Mouse (Mus musculus): Measurements from ENCODE around the gene Gm30302. TPM values are rescaled to one million over a fixed set of nuclear protein-coding genes. Genes with fewer than 3 reads are reported as not detected.
"Not testable (repeated sequence)": the region's sequence is repeated elsewhere in the genome, so short reads cannot be mapped to it uniquely, and the experiment has no call there.

Gene Gm30302
- polyA plus RNA-seq, 1 experiment from 2014 or later: not detected

DNA sequence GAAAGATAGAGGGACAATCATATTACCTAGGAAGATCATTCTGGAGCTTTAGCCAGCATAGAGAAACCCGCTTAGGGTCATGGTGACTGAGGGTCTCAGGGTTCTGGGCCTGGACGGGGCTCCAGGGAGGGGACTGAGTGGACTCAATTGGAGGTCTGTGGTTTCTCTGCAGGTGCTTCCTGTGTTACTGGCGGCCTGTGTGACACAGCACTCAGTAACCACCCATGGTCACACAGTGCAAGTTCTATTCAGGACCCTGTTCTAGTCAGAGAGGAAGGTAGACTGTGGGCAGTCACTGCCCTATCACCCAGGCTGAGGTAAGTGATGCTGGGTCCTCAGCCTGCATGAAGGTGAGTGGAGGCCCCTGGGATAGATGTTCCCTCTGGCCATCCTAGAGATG, 14.9 kb downstream of the Gm30302 start:
- Histone ChIP-seq H3K4me3 (replicated peaks) (no peak overlapping the region), H3K36me3 (no peaks in the 10 kb centered on the region), H3K4me1 (replicated peaks) (peaks cover 4% of the 10 kb centered on the region; the same call in 1 of the 2 replicates), H3K27ac (no peak overlapping the region), H3K9me3 (replicated peaks) (no peaks in the 10 kb centered on the region), H3K4me2 (no peak overlapping the region), H3K27me3 (no peaks in the 10 kb centered on the region), H3K9ac (no peak overlapping the region)
- no peak for ATAC-seq (ENCODE audit: low read depth)
- WGBS (ENCODE audit: insufficient replicate concordance): 30% methylated on average over 3 of the region's 3 CpGs
- DNase-seq: no peak

GRCm38 (mm10) chr13:49771536-49771935, 27.3 kb downstream of the Gm30302 start:
- H3K27me3 ChIP-seq; H3K9me3 ChIP-seq (replicated peaks); H3K4me3 ChIP-seq (replicated peaks); H3K4me2 ChIP-seq; H3K36me3 ChIP-seq; H3K9ac ChIP-seq; ATAC-seq (ENCODE audit: low read depth); H3K27ac ChIP-seq; DNase-seq: not testable (repeated sequence)
- H3K4me1 ChIP-seq (replicated peaks): peaks cover 23% of the 10 kb centered on the region

GRCm38 (mm10) chr13:49769111-49769510, 29.7 kb downstream of the Gm30302 start:
- H3K9me3 ChIP-seq (replicated peaks): no peaks in the 10 kb centered on the region
- no peak overlapping the region for H3K27ac ChIP-seq
- no peak overlapping the region for H3K9ac ChIP-seq
- DNase-seq: no peak
- H3K36me3 ChIP-seq: no peaks in the 10 kb centered on the region
- H3K4me3 ChIP-seq (replicated peaks): no peak overlapping the region
- WGBS (ENCODE audit: insufficient replicate concordance): 69% methylated on average over 16 of the region's 16 CpGs
- peaks cover 25% of the 10 kb centered on the region for H3K4me1 ChIP-seq (replicated peaks)
- no peak overlapping the region for H3K4me2 ChIP-seq
- no peaks in the 10 kb centered on the region for H3K27me3 ChIP-seq
- ATAC-seq (ENCODE audit: low read depth): no peak

- Histone ChIP-seq H3K27ac (no peak overlapping the region), H3K4me2 (0 out of 2 replicates have a peak overlapping the region, but pooled peaks have one; percentile 6), H3K27me3 (no peaks in the 10 kb centered on the region), H3K4me1 (replicated peaks) (peaks cover 25% of the 10 kb centered on the region), H3K36me3 (no peaks in the 10 kb centered on the region), H3K9ac (no peak overlapping the region), H3K9me3 (replicated peaks) (no peaks in the 10 kb centered on the region), H3K4me3 (replicated peaks) (no peak overlapping the region)
- 0% methylated on average over 2 of the region's 2 CpGs for WGBS (ENCODE audit: insufficient replicate concordance)
- DNase-seq (no peak), ATAC-seq (ENCODE audit: low read depth) (peak; percentile 74)
Measured at GRCm38 (mm10) chr13:49768048-49768447, 30.8 kb downstream of the Gm30302 start.

DNA sequence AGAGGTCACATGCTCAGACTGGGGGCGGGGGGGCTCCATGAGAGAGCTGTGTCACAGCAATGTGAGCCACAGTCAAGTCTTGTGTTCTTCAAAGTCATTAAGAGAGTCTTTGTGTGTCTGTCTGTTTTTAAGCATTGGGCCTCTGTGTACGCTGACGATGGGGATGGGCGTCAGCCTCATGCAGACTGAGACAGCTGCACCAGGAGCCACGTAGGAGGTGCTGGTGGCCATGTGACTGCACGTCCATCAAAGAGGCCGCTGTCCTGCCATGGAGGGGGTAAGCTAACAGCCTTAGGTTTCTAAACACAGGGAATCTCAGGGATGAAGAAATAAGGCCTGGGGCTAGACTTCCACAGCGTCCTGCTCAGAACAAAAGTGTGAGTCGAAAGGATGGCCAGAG, 32.5 kb downstream of the Gm30302 start:
- H3K36me3 ChIP-seq: no peaks in the 10 kb centered on the region
- no peak for DNase-seq
- H3K4me2 ChIP-seq: no peak overlapping the region
- H3K27ac ChIP-seq: no peak overlapping the region
- no peak for ATAC-seq (ENCODE audit: low read depth)
- no peak overlapping the region for H3K4me3 ChIP-seq (replicated peaks)
- WGBS (ENCODE audit: insufficient replicate concordance): 68% methylated on average over 9 of the region's 9 CpGs
- H3K9me3 ChIP-seq (replicated peaks): no peaks in the 10 kb centered on the region
- H3K4me1 ChIP-seq (replicated peaks): peaks cover 25% of the 10 kb centered on the region
- H3K27me3 ChIP-seq: no peaks in the 10 kb centered on the region
- no peak overlapping the region for H3K9ac ChIP-seq

DNA sequence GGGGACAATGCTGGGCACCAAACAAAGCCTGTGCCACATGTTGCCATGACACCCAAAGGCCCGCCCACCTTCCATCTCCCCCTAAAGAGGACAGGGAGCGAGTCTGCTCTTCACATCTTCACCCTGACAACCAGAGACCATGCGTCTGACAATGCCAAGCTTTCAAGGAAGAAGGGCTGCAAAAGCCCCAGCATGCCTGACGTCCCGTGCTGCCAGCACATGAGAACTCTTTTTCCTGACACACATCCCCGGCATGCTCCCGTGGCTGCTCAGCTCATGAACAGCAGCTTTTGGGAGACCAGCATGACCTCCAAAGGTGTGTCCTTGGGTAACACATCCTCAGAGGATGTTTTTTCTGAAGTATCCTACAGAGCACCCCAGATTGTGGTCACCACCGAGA, 33.5 kb downstream of the Gm30302 start:
- H3K27ac ChIP-seq: no peak overlapping the region
- H3K9me3 ChIP-seq (replicated peaks): no peaks in the 10 kb centered on the region
- H3K27me3 ChIP-seq: no peaks in the 10 kb centered on the region
- peaks cover 25% of the 10 kb centered on the region for H3K4me1 ChIP-seq (replicated peaks)
- H3K4me2 ChIP-seq: no peak overlapping the region
- no peak for ATAC-seq (ENCODE audit: low read depth)
- WGBS (ENCODE audit: insufficient replicate concordance): 75% methylated on average over 8 of the region's 8 CpGs
- H3K4me3 ChIP-seq (replicated peaks): no peak overlapping the region
- no peaks in the 10 kb centered on the region for H3K36me3 ChIP-seq
- no peak overlapping the region for H3K9ac ChIP-seq
- DNase-seq: no peak

- ATAC-seq (ENCODE audit: low read depth): no peak
- H3K27ac ChIP-seq: no peak overlapping the region
- peaks cover 4% of the 10 kb centered on the region for H3K4me1 ChIP-seq (replicated peaks)
- H3K27me3 ChIP-seq: no peaks in the 10 kb centered on the region
- no peak for DNase-seq
- H3K9ac ChIP-seq: no peak overlapping the region
- no peaks in the 10 kb centered on the region for H3K9me3 ChIP-seq (replicated peaks)
- no peaks in the 10 kb centered on the region for H3K36me3 ChIP-seq
- H3K4me2 ChIP-seq: no peak overlapping the region
- no peak overlapping the region for H3K4me3 ChIP-seq (replicated peaks)
- WGBS (ENCODE audit: insufficient replicate concordance): 82% methylated on average over 14 of the region's 14 CpGs
Measured at GRCm38 (mm10) chr13:49762208-49762607, 36.6 kb downstream of the Gm30302 start.

GRCm38 (mm10) chr13:49760675-49761074, 38.1 kb downstream of the Gm30302 start:
- no peaks in the 10 kb centered on the region for H3K4me1 ChIP-seq (replicated peaks)
- ATAC-seq (ENCODE audit: low read depth) (no peak), DNase-seq (no peak)
- H3K9me3 ChIP-seq (replicated peaks): no peaks in the 10 kb centered on the region
- no peaks in the 10 kb centered on the region for H3K36me3 ChIP-seq
- WGBS (ENCODE audit: insufficient replicate concordance): 13% methylated on average over 1 of the region's 1 CpGs
- H3K4me3 ChIP-seq (replicated peaks): no peak overlapping the region
- H3K27me3 ChIP-seq: no peaks in the 10 kb centered on the region
- no peak overlapping the region for H3K9ac ChIP-seq
- no peak overlapping the region for H3K27ac ChIP-seq
- no peak overlapping the region for H3K4me2 ChIP-seq

DNA sequence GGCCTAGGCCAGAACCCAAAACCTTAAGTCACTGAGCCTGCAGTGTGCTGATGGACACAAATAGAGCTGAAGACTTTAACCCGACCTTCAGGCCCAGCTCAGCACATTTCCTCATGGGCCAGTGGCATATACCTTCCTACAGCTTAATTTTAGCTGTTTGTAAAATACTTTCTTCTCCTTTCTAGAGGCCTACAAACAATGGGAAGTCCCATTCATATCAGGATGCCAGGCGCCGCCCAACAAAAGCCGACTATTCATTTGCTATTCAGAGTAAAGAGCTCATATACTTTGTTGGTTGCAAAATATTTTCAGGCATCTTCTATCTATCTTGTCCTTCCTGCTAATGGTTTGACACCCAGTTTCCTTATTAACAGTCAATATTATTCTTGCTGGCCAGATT, 40.8 kb downstream of the Gm30302 start:
- Histone ChIP-seq H3K4me1 (replicated peaks) (no peaks in the 10 kb centered on the region), H3K9ac (no peak overlapping the region), H3K27ac (no peak overlapping the region), H3K36me3 (no peaks in the 10 kb centered on the region), H3K9me3 (replicated peaks) (no peaks in the 10 kb centered on the region), H3K27me3 (no peaks in the 10 kb centered on the region), H3K4me2 (no peak overlapping the region), H3K4me3 (replicated peaks) (no peak overlapping the region)
- DNase-seq (no peak), ATAC-seq (ENCODE audit: low read depth) (no peak)
- 71% methylated on average over 4 of the region's 4 CpGs for WGBS (ENCODE audit: insufficient replicate concordance)

DNA sequence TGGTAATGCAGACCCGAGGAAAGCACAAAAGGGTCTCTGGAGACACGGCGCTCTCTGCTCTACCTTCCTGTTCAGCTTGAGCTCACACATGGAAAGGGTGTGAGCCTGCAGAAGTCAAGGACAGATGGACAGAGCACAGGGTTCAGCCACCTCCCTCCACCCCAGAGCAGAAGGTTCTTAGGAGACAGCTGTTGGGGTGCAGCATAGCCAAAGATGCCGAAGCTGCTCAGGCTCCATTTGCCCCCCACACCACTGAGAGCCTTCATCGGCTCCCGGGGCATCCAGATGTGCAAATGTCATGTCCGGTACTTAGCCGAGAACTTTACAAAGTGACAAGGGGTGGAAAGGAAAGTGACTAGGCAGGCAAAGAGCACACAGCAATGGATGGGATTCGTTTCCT, 42.2 kb downstream of the Gm30302 start:
- H3K4me1 ChIP-seq (replicated peaks): no peaks in the 10 kb centered on the region
- H3K9ac ChIP-seq: no peak overlapping the region
- H3K36me3 ChIP-seq: no peaks in the 10 kb centered on the region
- no peaks in the 10 kb centered on the region for H3K27me3 ChIP-seq
- no peak overlapping the region for H3K27ac ChIP-seq
- no peak for DNase-seq
- WGBS (ENCODE audit: insufficient replicate concordance): 72% methylated on average over 9 of the region's 9 CpGs
- no peak for ATAC-seq (ENCODE audit: low read depth)
- no peak overlapping the region for H3K4me3 ChIP-seq (replicated peaks)
- H3K4me2 ChIP-seq: no peak overlapping the region
- no peaks in the 10 kb centered on the region for H3K9me3 ChIP-seq (replicated peaks)

DNA sequence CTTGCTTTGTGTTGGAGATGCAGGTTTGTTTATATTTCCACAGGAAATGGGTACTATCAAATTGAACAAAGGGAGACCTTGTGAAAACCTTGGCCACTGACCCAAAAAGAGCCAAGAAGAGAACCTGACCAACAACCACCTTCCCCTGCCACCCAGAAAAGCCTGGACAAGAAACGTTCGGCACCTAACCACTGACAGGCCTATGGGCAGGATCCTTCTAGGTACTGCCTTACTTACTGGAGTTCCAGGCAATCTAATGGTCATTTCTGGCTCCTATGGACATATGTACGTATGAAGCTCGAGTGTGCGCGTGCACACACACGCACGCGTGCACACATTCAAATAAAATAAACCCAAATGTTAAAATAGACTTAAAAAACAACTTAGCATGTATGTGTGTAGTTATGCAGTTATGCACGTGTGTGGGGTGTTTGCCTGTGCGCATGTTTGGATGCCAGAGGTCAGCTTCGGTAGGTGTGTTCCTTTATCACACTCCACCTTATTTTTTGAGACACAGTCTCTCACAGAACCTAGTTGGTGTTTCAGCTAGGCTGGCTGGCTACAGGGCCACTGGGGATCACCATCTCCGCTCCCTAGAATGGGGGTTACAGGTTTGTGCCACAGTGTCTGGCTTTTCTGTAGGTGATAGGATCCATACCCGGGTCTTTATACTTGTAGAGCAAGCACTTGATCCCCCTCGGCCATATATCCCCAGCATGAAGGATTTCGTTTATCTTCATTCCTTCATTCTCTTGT, 57.3 kb downstream of the Gm30302 start:
- H3K27me3 ChIP-seq: no peaks in the 10 kb centered on the region
- ATAC-seq (ENCODE audit: low read depth) (no peak), DNase-seq (no peak)
- no peak overlapping the region for H3K4me2 ChIP-seq
- no peak overlapping the region for H3K27ac ChIP-seq
- H3K4me3 ChIP-seq (replicated peaks): no peak overlapping the region
- no peaks in the 10 kb centered on the region for H3K9me3 ChIP-seq (replicated peaks)
- no peaks in the 10 kb centered on the region for H3K36me3 ChIP-seq
- H3K9ac ChIP-seq: no peak overlapping the region
- WGBS (ENCODE audit: insufficient replicate concordance): 80% methylated on average over 16 of the region's 16 CpGs
- H3K4me1 ChIP-seq (replicated peaks): no peaks in the 10 kb centered on the region

DNA sequence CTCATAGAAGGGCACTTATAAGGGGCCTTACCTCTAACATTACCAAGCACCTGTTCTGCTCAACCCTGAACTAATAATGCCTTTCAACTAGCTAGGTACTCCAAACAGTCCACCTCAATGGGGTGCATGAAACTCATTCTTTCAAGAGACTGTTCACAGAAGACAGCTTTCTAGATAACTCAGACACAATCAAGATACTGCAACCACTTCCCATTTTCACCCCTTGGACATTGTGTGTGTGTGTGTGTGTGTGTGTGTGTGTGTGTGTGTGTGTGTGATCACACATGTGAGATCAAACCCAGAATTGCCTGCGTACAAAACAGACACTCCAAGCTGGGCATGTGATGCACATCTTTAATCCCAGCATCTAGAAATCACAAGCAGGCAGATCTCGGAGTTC, 60.8 kb downstream of the Gm30302 start:
- no peak overlapping the region for H3K27ac ChIP-seq
- peaks cover 32% of the 10 kb centered on the region for H3K36me3 ChIP-seq
- no peak overlapping the region for H3K4me2 ChIP-seq
- no peaks in the 10 kb centered on the region for H3K9me3 ChIP-seq (replicated peaks)
- H3K4me3 ChIP-seq (replicated peaks): no peak overlapping the region
- ATAC-seq (ENCODE audit: low read depth) (no peak), DNase-seq (no peak)
- WGBS (ENCODE audit: insufficient replicate concordance): 57% methylated on average over 2 of the region's 2 CpGs
- no peak overlapping the region for H3K9ac ChIP-seq
- no peaks in the 10 kb centered on the region for H3K27me3 ChIP-seq
- H3K4me1 ChIP-seq (replicated peaks): no peaks in the 10 kb centered on the region
